Mouse (Mus musculus) limb, embryonic 13.5 days (tissue): ENCODE data around the gene B3gat3. TPM values are rescaled to one million over a fixed set of nuclear protein-coding genes. Genes with fewer than 3 reads are reported as not detected.
"Not testable (repeated sequence)": the region's sequence is repeated elsewhere in the genome, so short reads cannot be mapped to it uniquely, and the experiment has no call there.

Experiments used
- ATAC-seq: fragments of 200-750 bp; cut with Nextera tagmentation; 2 replicates; pipeline ENCODE4 v1.8.0; 2017; ENCODE audit warnings: low read depth, moderate number of reproducible peaks, moderate TSS enrichment; ENCODE audit not compliant: low FRiP score
- H3K27ac ChIP-seq: fragments of 300-500 bp; sonication (generic); 2 replicates; pipeline ENCODE4 v1.5.1; 2015; ENCODE audit warnings: inconsistent platforms, mild to moderate bottlenecking, moderate library complexity
- H3K27me3 ChIP-seq: fragments of 300-500 bp; sonication (generic); 2 replicates; pipeline ENCODE4 v1.6.1; 2015; ENCODE audit warnings: mild to moderate bottlenecking, inconsistent platforms
- H3K36me3 ChIP-seq: fragments of 300-500 bp; sonication (generic); 2 replicates; pipeline ENCODE4 v1.6.1; 2015; ENCODE audit warnings: inconsistent platforms, mild to moderate bottlenecking, moderate library complexity
- H3K4me1 ChIP-seq: fragments of 300-500 bp; sonication (generic); 2 replicates; pipeline ENCODE4 v1.6.1; 2015; ENCODE audit warnings: inconsistent platforms
- H3K4me2 ChIP-seq: fragments of 300-500 bp; sonication (generic); replicated peaks from 2 replicates; pipeline ENCODE4 v1.6.1; 2015; ENCODE audit warnings: inconsistent platforms, mild to moderate bottlenecking, moderate library complexity
- H3K4me3 ChIP-seq: fragments of 300-500 bp; sonication (generic); 2 replicates; pipeline ENCODE4 v1.5.1; 2015; ENCODE audit warnings: moderate library complexity, mild to moderate bottlenecking, inconsistent platforms
- H3K9ac ChIP-seq: fragments of 300-500 bp; sonication (generic); 2 replicates; pipeline ENCODE4 v1.6.1; 2015; ENCODE audit warnings: mild to moderate bottlenecking, inconsistent platforms
- H3K9me3 ChIP-seq: fragments of 300-500 bp; sonication (generic); 2 replicates; pipeline ENCODE4 v1.6.1; 2016; ENCODE audit warnings: inconsistent platforms
- WGBS: fragments of 180-500 bp; shearing (Covaris S2); methylation state at CpG from one replicate; pipeline ENCODE4 v1.1.7; 2015; 5-methylcytosine and 5-hydroxymethylcytosine counted together
- polyA plus RNA-seq: library from polyadenylated mRNA; unstranded; fragments of >200 nt; fragmentation: Nextera tagmentation; extraction: Ambion mirVana; gene quantifications from 2 replicates; pipeline ENCODE4 v1.2.1, GENCODE M21; 2015

B3gat3 gene
- 49.9 and 53.0 TPM in 2 replicates for polyA plus RNA-seq

DNA sequence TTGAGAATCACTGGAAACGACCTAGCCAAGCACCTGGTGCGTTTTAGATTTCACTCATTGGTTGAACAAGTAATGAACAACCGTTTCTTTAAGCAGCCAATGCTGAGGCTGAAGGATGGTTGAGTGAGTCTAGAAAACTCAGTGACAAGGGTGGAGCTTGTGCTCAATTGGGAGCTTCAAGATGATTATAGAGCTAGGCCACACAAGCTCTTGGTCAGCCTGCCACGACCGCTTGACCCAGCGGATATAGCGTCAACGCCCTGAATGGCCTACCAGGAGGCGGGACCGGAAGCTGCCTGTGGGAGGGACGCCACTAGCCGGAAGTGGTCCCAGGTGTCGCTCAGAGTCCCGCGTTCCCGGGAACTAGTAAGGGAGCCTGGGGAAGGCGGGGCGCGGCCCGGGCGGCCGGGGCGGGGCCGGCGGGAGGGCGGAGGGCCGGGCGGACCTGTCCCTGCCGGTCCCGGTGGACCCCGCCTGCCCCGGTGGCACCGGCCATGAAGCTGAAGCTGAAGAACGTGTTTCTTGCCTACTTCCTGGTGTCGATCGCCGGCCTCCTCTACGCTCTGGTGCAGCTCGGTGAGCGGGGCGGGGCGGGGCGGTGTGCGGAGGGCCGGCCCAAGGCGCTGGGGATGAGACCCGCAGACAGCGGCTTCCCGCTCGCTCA lies at the start of gene B3gat3:
B3gat3 (plus strand) TSS at position 302 of the 664 bp plus-strand sequence.
- WGBS: 2% methylated on average over 46 of the region's 50 CpGs
- Histone ChIP-seq H3K9ac (peak within 1 kb of the TSS; percentile 82), H3K4me3 (peak within 1 kb of the TSS; percentile 75), H3K27me3 (no peaks in the 10 kb centered on the region), H3K4me1 (peaks cover 13% of the 10 kb centered on the region), H3K36me3 (peaks cover 25% of the 10 kb centered on the region), H3K4me2 (peak within 1 kb of the TSS; percentile 77), H3K27ac (peak within 1 kb of the TSS; percentile 80), H3K9me3 (no peaks in the 10 kb centered on the region)
- ATAC-seq: peak; percentile 96

DNA sequence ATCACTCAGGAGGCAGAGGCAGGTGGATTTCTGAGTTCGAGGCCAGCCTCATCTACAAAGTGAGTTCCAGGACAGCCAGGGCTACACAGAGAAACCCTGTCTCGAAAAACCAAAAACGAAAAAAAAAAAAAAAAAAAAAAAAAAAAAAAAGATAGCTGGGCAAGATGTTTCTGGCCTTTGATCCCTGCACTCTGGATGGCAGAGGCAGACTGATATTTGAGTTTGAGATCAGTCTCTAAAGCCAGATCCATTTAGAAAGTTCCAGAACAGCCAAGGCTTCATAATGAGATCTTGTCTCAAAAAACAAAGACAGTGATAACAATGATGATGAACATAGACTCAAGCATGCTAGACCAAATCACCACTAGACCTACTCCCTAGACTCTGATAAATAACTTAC lies 49.8 kb upstream of the B3gat3 start:
- peak overlapping the region; percentile 92 for H3K4me2 ChIP-seq
- H3K4me1 ChIP-seq, H3K27ac ChIP-seq, ATAC-seq, H3K27me3 ChIP-seq, H3K9me3 ChIP-seq, H3K9ac ChIP-seq: not testable (repeated sequence)
- WGBS: 85% methylated on average over 3 of the region's 3 CpGs
- peak overlapping the region; percentile 99; the same call in 1 of the 2 replicates for H3K4me3 ChIP-seq
- H3K36me3 ChIP-seq: peaks cover 25% of the 10 kb centered on the region

DNA sequence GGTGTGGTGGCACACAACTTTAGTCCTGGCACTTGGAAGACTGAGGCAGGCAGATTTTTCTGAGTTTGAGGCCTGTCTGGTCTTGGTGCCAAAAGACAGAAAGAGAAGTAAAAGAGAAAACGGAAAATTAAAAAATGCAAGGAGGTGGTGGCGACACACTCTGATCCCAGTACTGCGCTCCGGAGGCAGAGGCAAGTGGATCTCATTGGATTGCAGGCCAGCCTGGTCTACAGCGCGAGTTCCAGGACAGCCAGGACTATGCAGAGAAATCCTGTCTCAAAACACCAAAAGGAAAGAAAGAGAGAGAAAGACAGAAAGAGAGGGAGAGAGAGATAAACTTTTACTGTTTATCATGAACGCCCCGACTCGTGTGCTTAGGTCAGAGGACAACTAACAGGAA lies 49.3 kb upstream of the B3gat3 start:
- no peaks in the 10 kb centered on the region for H3K27me3 ChIP-seq
- H3K4me1 ChIP-seq: peaks cover 9% of the 10 kb centered on the region
- no peak overlapping the region; the same call in 1 of the 2 replicates for H3K27ac ChIP-seq
- H3K9me3 ChIP-seq: no peaks in the 10 kb centered on the region
- peaks cover 30% of the 10 kb centered on the region for H3K36me3 ChIP-seq
- peak overlapping the region; percentile 98 for H3K9ac ChIP-seq
- peak overlapping the region; percentile 92 for H3K4me2 ChIP-seq
- no peak for ATAC-seq
- WGBS: 56% methylated on average over 9 of the region's 9 CpGs
- H3K4me3 ChIP-seq: peak overlapping the region; percentile 99

DNA sequence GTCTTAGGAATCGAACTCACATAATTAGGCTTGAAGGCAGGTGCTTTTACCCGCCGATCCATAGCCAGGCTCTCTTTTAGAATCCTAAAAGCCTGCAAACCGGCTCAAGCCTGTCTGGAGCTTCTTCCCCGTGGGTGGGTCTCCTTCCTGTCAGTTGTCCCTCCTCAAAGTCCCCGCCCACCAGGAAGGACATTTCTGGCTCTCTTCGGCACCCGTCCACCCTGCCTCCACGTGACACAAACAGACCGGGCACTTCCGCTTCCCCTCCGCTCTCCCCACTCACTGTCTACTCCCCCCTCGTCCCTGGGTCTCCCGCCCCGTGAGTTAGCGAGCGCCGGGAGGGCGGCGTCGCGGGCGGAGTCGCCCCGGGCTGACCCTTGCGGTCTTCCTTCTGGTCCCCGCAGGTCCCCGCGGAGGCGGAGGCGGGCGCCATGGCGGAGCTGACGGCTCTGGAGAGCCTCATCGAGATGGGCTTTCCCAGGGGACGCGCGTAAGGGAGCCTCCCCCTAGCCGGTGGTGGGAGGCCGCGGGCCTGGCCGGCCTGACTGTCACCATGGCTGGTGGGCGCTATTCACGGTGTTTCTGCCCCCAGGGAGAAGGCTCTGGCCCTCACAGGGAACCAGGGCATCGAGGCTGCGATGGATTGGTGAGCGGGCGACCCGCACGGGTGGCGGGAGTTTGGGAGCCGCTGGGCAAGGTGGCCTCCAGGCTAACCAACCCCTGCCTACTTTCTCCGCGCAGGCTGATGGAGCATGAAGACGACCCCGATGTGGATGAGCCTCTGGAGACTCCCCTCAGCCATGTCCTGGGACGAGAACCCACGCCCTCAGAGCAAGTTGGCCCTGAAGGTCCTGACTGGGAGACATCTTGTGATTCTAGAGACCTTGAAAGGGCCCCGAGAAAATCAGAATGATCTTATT lies 48.6 kb upstream of the B3gat3 start, which contains the start of gene Ubxn1:
Ubxn1 (plus strand) TSS at position 230 of the 920 bp plus-strand sequence.
- 1% methylated on average over 59 of the region's 59 CpGs for WGBS
- peak; percentile 98 for ATAC-seq
- Histone ChIP-seq H3K4me1 (peaks cover 9% of the 10 kb centered on the region), H3K4me2 (peak within 1 kb of the TSS; percentile 92), H3K9me3 (no peaks in the 10 kb centered on the region), H3K36me3 (peaks cover 36% of the 10 kb centered on the region), H3K4me3 (peak within 1 kb of the TSS; percentile 99), H3K9ac (peak within 1 kb of the TSS; percentile 98), H3K27me3 (no peaks in the 10 kb centered on the region), H3K27ac (peak within 1 kb of the TSS; percentile 69)

DNA sequence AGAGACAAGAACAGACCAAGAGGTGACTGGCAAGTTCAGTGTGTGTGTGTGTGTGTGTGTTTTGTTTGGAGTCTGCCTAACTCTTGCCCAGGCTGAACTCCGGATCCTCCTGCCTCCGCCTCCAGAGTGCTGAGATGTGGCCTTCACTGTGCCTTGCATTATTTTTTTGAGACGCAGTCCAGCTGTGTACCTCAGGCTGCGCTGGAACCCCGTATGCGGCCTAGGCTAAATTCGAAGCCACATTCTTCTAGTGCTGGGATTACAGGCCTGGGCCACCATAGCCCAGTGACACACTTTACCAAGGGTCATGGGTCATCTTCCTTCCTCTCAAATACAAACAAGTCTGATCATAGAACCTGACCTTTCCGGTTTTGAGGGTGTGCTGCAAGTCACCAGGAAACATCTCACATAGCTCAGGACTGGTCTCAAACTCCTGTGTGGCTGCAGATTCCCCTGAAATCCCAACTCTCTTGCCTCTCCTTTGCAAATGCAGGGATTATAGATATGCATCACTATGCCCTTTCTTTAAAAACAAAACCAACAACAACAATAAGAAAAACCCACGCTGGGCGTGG lies 47.8 kb upstream of the B3gat3 start:
- Histone ChIP-seq H3K27ac (peak overlapping the region; percentile 69; the same call in 1 of the 2 replicates), H3K4me2 (peak overlapping the region; percentile 92), H3K4me3 (peak overlapping the region; percentile 99), H3K36me3 (peaks cover 43% of the 10 kb centered on the region), H3K9me3 (no peaks in the 10 kb centered on the region), H3K9ac (peak overlapping the region; percentile 98), H3K4me1 (peaks cover 9% of the 10 kb centered on the region), H3K27me3 (no peaks in the 10 kb centered on the region)
- ATAC-seq: no peak
- 78% methylated on average over 10 of the region's 10 CpGs for WGBS

DNA sequence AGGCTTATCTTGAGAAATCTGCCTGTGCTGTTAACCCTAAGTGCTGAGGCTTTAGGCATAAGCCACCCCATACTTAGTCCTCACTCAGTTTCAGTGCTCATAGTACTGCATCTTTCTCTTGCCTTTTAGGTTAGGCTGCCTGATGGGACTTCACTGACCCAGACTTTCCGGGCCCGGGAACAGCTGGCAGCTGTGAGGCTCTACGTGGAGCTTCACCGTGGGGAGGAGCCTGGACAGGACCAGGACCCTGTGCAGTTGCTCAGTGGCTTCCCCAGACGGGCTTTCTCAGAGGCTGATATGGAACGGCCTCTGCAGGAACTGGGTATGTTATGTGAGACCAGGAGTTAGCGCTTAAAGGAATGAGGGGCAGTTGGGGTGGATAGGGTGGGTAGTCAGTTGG lies 45.1 kb upstream of the B3gat3 start:
- ATAC-seq: no peak
- Histone ChIP-seq H3K9me3 (no peaks in the 10 kb centered on the region), H3K27me3 (no peaks in the 10 kb centered on the region), H3K9ac (no peak overlapping the region), H3K36me3 (peaks cover 56% of the 10 kb centered on the region), H3K27ac (no peak overlapping the region), H3K4me1 (peaks cover 17% of the 10 kb centered on the region), H3K4me3 (no peak overlapping the region), H3K4me2 (no peak overlapping the region)
- WGBS: 91% methylated on average over 7 of the region's 7 CpGs

DNA sequence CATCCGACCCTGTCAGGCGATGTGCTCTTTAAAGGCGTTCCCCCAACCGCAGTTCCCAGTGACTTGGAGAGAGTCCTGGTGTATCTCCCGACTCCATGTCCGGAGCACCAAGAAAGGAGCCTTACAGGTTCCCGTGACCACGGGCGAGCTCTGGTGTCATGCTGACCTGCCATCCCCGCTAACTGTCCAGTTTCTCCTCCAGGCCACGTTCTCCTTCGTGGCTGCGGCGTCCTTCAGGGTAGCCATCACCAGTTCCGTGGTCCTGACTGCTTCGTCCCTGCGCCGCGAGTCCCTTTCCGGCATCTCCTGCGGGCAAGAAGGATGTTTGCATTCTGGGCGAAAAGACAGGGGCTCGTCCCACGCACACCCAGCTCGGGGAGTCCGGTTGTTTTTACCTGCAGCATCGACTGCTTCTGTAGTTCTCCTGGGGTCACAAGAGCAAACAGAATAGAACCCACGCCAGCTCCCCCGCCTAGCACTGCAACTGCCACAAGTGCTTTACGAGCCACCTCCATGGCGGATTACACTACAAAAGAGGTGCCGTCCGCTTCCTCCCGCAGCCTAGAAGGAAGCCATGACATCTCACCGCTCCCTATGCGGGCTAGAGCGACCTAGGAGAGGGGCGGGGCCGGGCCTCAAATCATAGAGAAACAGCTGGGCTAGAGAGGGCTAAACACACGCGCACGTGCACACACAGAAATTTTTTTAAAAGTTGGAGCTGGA lies 39.7 kb upstream of the B3gat3 start, which contains the start of gene Uqcc3:
Uqcc3 (minus strand) TSS at position 613 of the 723 bp plus-strand sequence.
- Histone ChIP-seq H3K4me3 (peak within 1 kb of the TSS; percentile 89), H3K4me1 (peaks cover 9% of the 10 kb centered on the region), H3K4me2 (peak within 1 kb of the TSS; percentile 86), H3K27ac (peak within 1 kb of the TSS; percentile 81), H3K9me3 (no peaks in the 10 kb centered on the region), H3K27me3 (no peaks in the 10 kb centered on the region), H3K9ac (peak within 1 kb of the TSS; percentile 92), H3K36me3 (peaks cover 30% of the 10 kb centered on the region)
- under 1% methylated on average over 42 of the region's 42 CpGs for WGBS
- ATAC-seq: peak; percentile 97

DNA sequence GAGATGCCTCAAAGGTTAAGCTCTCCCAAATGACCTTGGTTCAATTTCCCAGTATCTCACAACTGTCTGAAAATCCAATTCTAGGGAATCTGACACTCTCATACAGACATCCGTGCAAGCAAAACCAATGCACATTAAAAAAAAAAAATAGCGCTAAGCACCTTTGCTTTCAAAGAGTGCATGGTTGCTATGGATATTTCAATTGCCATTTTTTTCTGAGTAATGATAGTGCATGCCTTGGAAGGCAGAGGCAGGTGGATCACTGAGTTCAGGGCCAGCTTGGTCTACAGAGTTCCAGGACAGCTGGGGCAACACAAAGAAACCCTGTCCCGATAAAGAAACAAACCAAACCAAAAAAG lies 39.2 kb upstream of the B3gat3 start:
- Histone ChIP-seq H3K4me3 (peak overlapping the region; percentile 89), H3K27ac (no peak overlapping the region; the same call in 1 of the 2 replicates), H3K4me2 (peak overlapping the region; percentile 86), H3K27me3 (no peaks in the 10 kb centered on the region), H3K36me3 (peaks cover 25% of the 10 kb centered on the region), H3K9ac (peak overlapping the region; percentile 92), H3K4me1 (peaks cover 9% of the 10 kb centered on the region), H3K9me3 (no peaks in the 10 kb centered on the region)
- ATAC-seq: no peak
- 19% methylated on average over 3 of the region's 3 CpGs for WGBS

DNA sequence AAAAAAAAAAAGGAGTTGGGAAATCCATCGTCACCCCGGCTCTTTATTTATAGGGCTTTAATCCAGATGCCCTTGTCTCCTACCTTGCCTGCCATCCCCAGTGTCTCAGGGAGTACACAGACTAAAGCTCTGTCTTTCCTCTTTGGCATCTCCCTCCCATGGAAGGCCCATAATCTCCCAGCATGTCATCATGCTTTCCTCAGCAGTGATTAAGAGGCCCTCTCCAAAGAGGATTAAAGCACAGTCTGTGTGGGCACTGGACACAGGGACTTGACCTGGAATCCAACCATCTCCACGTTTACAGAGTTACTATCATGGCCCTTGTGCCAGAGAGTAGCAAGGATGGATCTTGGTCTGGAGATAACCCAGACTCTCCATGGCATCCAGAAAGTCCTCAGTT lies 36.6 kb upstream of the B3gat3 start, which contains the start of the genes Lbhd1 and Gm49403:
Lbhd1 (plus strand) TSS at position 117 of the 400 bp plus-strand sequence.
Gm49403 (plus strand) TSS at position 315 of the 400 bp plus-strand sequence.
- H3K4me3 ChIP-seq: no peak within 1 kb of the TSS
- WGBS: 66% methylated on average over 3 of the region's 3 CpGs
- no peak within 1 kb of the TSS for H3K4me2 ChIP-seq
- no peak for ATAC-seq
- peaks cover 20% of the 10 kb centered on the region for H3K4me1 ChIP-seq
- H3K36me3 ChIP-seq: peaks cover 4% of the 10 kb centered on the region; the same call in 1 of the 2 replicates
- no peak within 1 kb of the TSS for H3K27ac ChIP-seq
- H3K9ac ChIP-seq: no peak within 1 kb of the TSS
- H3K27me3 ChIP-seq: no peaks in the 10 kb centered on the region
- H3K9me3 ChIP-seq: no peaks in the 10 kb centered on the region

DNA sequence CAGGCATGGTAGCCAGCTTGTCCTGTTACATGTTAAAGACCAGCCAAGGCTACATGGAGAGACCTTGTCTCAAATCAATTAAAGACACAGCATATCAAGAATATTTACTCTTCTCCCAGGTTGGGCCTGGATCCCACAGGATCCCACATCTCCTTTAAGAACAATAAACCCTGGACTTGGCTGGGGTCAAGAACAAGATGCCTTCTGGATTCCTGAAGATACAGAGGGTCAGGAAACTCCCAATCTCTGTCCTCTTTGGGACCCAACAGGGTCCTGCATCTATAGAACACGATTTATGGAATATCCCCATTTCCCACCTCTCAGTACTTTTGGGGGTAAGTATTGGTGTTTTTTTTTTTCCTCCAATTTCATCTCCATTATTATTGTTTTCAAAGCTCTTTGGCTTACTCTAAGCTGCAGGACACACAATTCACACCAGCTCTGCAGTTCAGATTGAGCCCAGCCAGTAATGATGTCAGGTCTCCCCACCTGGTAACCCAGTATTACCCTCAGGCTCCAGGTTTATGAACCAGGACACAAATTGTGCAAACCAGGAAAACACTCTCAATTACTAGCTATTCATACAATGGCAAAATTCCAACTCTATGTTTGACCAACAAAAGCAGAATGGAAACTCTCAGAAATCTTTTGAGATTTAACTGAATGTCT lies 33.1 kb upstream of the B3gat3 start:
- peak overlapping the region; percentile 66 for H3K4me2 ChIP-seq
- ATAC-seq: no peak
- WGBS: 52% methylated on average over 1 of the region's 1 CpGs
- peak overlapping the region; percentile 70 for H3K4me3 ChIP-seq
- no peaks in the 10 kb centered on the region for H3K27me3 ChIP-seq
- H3K36me3 ChIP-seq: peaks cover 14% of the 10 kb centered on the region
- peak overlapping the region; percentile 88; the same call in 1 of the 2 replicates for H3K27ac ChIP-seq
- peaks cover 17% of the 10 kb centered on the region for H3K4me1 ChIP-seq
- H3K9ac ChIP-seq: peak overlapping the region; percentile 93
- H3K9me3 ChIP-seq: no peaks in the 10 kb centered on the region
